Comparison of ENCODE assay signal across 9 mouse cellular contexts in the genomic region with DNA sequence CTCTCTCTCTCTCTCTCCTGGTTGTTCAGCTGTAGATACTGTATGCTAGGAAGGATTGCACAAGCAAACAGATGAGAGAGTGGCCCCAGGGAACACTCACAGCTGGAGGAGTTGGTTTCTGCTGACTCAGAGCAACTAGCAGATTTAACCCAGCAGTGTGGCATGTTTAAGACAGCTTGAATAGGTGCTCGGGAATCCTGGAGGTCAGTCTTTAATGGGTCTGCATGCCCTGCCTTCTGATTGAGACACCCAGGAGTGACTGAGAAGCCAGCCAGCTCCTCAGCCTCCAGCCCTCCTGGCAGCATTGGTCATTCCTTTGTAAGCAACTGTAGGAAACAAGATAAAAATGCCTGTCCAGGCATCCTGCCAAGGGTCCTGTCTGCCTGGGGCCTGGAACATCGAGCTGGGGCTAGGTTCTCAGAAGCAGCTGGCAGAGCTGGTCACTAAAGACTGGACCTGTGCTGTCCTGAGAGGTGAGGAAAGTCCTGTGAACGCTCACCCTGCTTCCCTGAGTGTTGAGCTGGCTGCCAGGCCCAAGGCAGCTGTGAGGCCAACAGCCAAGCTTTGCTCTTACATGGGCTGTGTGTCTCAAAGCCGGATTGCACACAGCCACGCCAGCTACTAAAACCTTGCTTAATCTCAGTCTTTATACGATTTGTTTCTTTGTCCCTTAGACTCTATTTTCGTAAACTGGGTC. TPM values are rescaled to one million over a fixed set of nuclear protein-coding genes. Genes with fewer than 3 reads are reported as not detected.
DNase-seq lines count a peak whose midpoint lies in the region; ATAC-seq and TF ChIP-seq lines count a peak whose summit lies in the region.
"Had no signal": no experiment of that assay in that cellular context is flagged by ENCODE, and none has a peak within 500 bp of the region (broad histone marks: within the 10 kb centered on the region; RNA-seq: fewer than 3 reads in every experiment).

No protein-coding gene starts in this region.

- ATAC-seq in neural tube, embryonic 13.5 days (ENCODE audit: low read depth) = no peak

- H3K9ac ChIP-seq in neural tube, embryonic 13.5 days = no peak overlapping the region
- no peak overlapping the region for H3K9ac ChIP-seq in heart, adult 2 months (ENCODE audit: low read depth, low read length)
- H3K9ac ChIP-seq: limb, embryonic 13.5 days had no signal

- peaks cover 7% of the 10 kb centered on the region; the same call in 1 of the 2 replicates for H3K4me1 ChIP-seq in neural tube, embryonic 13.5 days (replicated peaks)
- H3K4me1 ChIP-seq in heart, adult 2 months (ENCODE audit: control insufficient read depth, insufficient read depth, low read length) = peaks cover 10% of the 10 kb centered on the region

- TF ChIP-seq POLR2A in heart, adult 2 months (IDR thresholded peaks at IDR 0.05; ENCODE audit: insufficient read depth, low read depth, low read length) = no peak

- no peak overlapping the region for H3K4me3 ChIP-seq in neural tube, embryonic 13.5 days
- H3K4me3 ChIP-seq in heart, adult 2 months = no peak overlapping the region
- H3K4me3 ChIP-seq: limb, embryonic 13.5 days had no signal

- H3K79me2 ChIP-seq in heart, adult 2 months (replicated peaks; ENCODE audit: control insufficient read depth, insufficient read depth, low read length) = no peaks in the 10 kb centered on the region

- peak; percentile 12 to 15 for DNase-seq in cerebellum, adult 18-20 months
- no peak for DNase-seq in cerebellum, adult 8-10 months
- no peak for DNase-seq in neural tube, embryonic 10.5 days (ENCODE audit: extremely low spot score, low spot score)
- DNase-seq in heart, adult 2 months = peak; percentile 78 to 88
- DNase-seq in kidney, postnatal 10 days = peak; percentile 79
- peak; percentile 66 for DNase-seq in ovary, postnatal 36 days (ENCODE audit: low spot score)
- DNase-seq in embryo, embryonic 10.5 days (ENCODE audit: low spot score) = no peak

- 76% methylated on average over 7 of the region's 7 CpGs for WGBS in neural tube, embryonic 13.5 days
- 17% methylated on average over 7 of the region's 7 CpGs for WGBS in heart, adult 2 months

- H3K27me3 ChIP-seq in neural tube, embryonic 13.5 days = no peaks in the 10 kb centered on the region
- H3K27me3 ChIP-seq in heart, adult 2 months (ENCODE audit: control insufficient read depth, insufficient read depth, low read length) = no peaks in the 10 kb centered on the region
- H3K27me3 ChIP-seq: limb, embryonic 13.5 days had no signal

- no peaks in the 10 kb centered on the region for H3K36me3 ChIP-seq in neural tube, embryonic 13.5 days
- peaks cover 3% of the 10 kb centered on the region for H3K36me3 ChIP-seq in heart, adult 2 months (ENCODE audit: control insufficient read depth, insufficient read depth, low read length)

- TF ChIP-seq EP300 in heart, adult 2 months (IDR thresholded peaks at IDR 0.05; ENCODE audit: insufficient read depth, low read depth, low read length) = peak; percentile 90

- H3K4me2 ChIP-seq in neural tube, embryonic 13.5 days = no peak overlapping the region
- H3K4me2 ChIP-seq: limb, embryonic 13.5 days had no signal

- TF ChIP-seq CTCF in heart, adult 2 months (IDR thresholded peaks at IDR 0.05) = no peak

- intact Hi-C loops in heart, adult 2 months (cut with DNase I) = loop anchor here (2.0 kb wide), 2 partner anchors 29 to 61 kb away; no protein-coding TSS in a partner anchor

- H3K27ac ChIP-seq in neural tube, embryonic 13.5 days (replicated peaks) = peak overlapping the region; percentile 19; the same call in 1 of the 2 replicates
- peak overlapping the region; percentile 68 for H3K27ac ChIP-seq in heart, adult 2 months
- H3K27ac ChIP-seq: limb, embryonic 13.5 days had no signal

- no peaks in the 10 kb centered on the region for H3K9me3 ChIP-seq in neural tube, embryonic 13.5 days

RNA-seq across cellular contexts. Expression of gene Cpt1a, which starts 31.4 kb away (rescaled TPM):
- polyA plus RNA-seq in neural tube, embryonic 13.5 days (2015; fragmentation: Nextera tagmentation; extraction: Ambion mirVana) = 16.1 and 19.3 TPM in 2 replicates
- 10 to 100 TPM; 44.0 to 54.7 TPM for total RNA-seq in heart, adult 2 months (2021)
- polyA plus RNA-seq in heart, adult 2 months (2012; rRNA removed) = 42.9 and 49.4 TPM in 2 replicates

RNA-seq across cellular contexts. Expression of gene Tesmin, which starts 35.1 kb away (rescaled TPM):
- 0.22 TPM in 1 of 2 replicates, not detected in the other for polyA plus RNA-seq in neural tube, embryonic 13.5 days (2015; fragmentation: Nextera tagmentation; extraction: Ambion mirVana)
- 1 to 10 TPM; 2.5 to 2.6 TPM for total RNA-seq in heart, adult 2 months (2021)
- polyA plus RNA-seq in heart, adult 2 months (2012; rRNA removed) = 1.8 and 2.2 TPM in 2 replicates

Comparison
In these comparisons a context has a peak if more than half of its experiments do, and no peak if none do; other contexts are left out.
1. DNase-seq: peak in cerebellum, adult 18-20 months (2 of 2), heart, adult 2 months (2 of 2), kidney, postnatal 10 days (single experiment) and ovary, postnatal 36 days (single experiment); none in cerebellum, adult 8-10 months (single experiment), neural tube, embryonic 10.5 days (single experiment) and embryo, embryonic 10.5 days (single experiment).